15 mouse cellular contexts compared by ENCODE assay signal in genomic region chr6:29245272-29246120, GRCm38 (mm10). TPM values are rescaled to one million over a fixed set of nuclear protein-coding genes. Genes with fewer than 3 reads are reported as not detected.
A peak's percentile ranks its signal among the peaks of the same experiment; 100 is the strongest.
DNase-seq lines count a peak whose midpoint lies in the region; ATAC-seq lines count a peak whose summit lies in the region.
"Had no signal": no experiment of that assay in that cellular context is flagged by ENCODE, and none has a peak within 500 bp of the region (broad histone marks: within the 10 kb centered on the region; RNA-seq: fewer than 3 reads in every experiment).

No protein-coding gene starts in this region.

- intact Hi-C loops in heart, postnatal 14 days (cut with DNase I): no loop called here

- no peak for ATAC-seq in erythroid progenitor cell, adult 5-6 weeks (replicated peaks; ENCODE audit: low FRiP score, poor library complexity, severe bottlenecking)
- ATAC-seq: forebrain, embryonic 14.5 days had no signal

- peak; percentile 87 for DNase-seq in heart, adult 11 months
- no peak for DNase-seq in heart, postnatal 14 days
- peak; percentile 65 for DNase-seq in CD4-positive helper T cell, adult 2 months (ENCODE audit: low read depth, low spot score)
- DNase-seq in induced T-regulatory cell, adult 2 months (ENCODE audit: low read depth): peak; percentile 78
- peak; percentile 58 for DNase-seq in lung, postnatal 36 days
- DNase-seq in cerebellum, postnatal 10 days: no peak
- DNase-seq in layer of hippocampus, adult 9-10 months (ENCODE audit: low spot score): no peak
- DNase-seq: adrenal gland, postnatal 25 days; embryo, embryonic 11 days; heart, adult 18-20 months; kidney, adult 9 months; right cerebral cortex, postnatal 25 days; thymus, adult 18-20 months had no signal

RNA-seq across cellular contexts. Expression of gene Hilpda, which starts 26.8 kb away (rescaled TPM):
- total RNA-seq in heart, postnatal 14 days (2021): 1 to 10 TPM; 4.6 to 5.3 TPM
- 1.7 and 2.2 TPM in 2 replicates for total RNA-seq in erythroid progenitor cell, adult 5-6 weeks (2015; ENCODE audit: low replicate concordance)
- 0.90 and 6.9 TPM in 2 replicates for total RNA-seq in erythroid progenitor cell, adult 5-6 weeks (2017; ENCODE audit: low replicate concordance)

RNA-seq across cellular contexts. Expression of gene Impdh1, which starts 29.3 kb away (rescaled TPM):
- total RNA-seq in heart, postnatal 14 days (2021): 10 to 100 TPM; 25.2 to 27.0 TPM
- total RNA-seq in erythroid progenitor cell, adult 5-6 weeks (2015; ENCODE audit: low replicate concordance): 4.2 and 20.9 TPM in 2 replicates
- total RNA-seq in erythroid progenitor cell, adult 5-6 weeks (2017; ENCODE audit: low replicate concordance): 2.9 and 11.0 TPM in 2 replicates

RNA-seq across cellular contexts. Expression of gene Fam71f2, which starts 33.9 kb away (rescaled TPM):
- not detected for total RNA-seq in heart, postnatal 14 days (2021)
- not detected in 2 replicates for total RNA-seq in erythroid progenitor cell, adult 5-6 weeks (2015; ENCODE audit: low replicate concordance)
- total RNA-seq in erythroid progenitor cell, adult 5-6 weeks (2017; ENCODE audit: low replicate concordance): not detected in 2 replicates
- total RNA-seq: heart, adult 18-20 months had no signal

Comparison
In these comparisons a context has a peak if more than half of its experiments do, and no peak if none do; other contexts are left out.
1. DNase-seq: peak in heart, adult 11 months (single experiment), CD4-positive helper T cell, adult 2 months (single experiment), induced T-regulatory cell, adult 2 months (single experiment) and lung, postnatal 36 days (single experiment); none in heart, postnatal 14 days (0 of 2), cerebellum, postnatal 10 days (0 of 2) and layer of hippocampus, adult 9-10 months (single experiment).